Mouse (Mus musculus): ENCODE results near the gene Sobp. TPM values are rescaled to one million over a fixed set of nuclear protein-coding genes. Genes with fewer than 3 reads are reported as not detected.

Gene Sobp
- polyA plus RNA-seq, 1 experiment = 0.36 TPM

- no peaks in the 10 kb centered on the region for H3K27me3 ChIP-seq (ENCODE audit: control insufficient read depth, insufficient read depth, low read length, poor library complexity, severe bottlenecking)
- TF ChIP-seq POLR2A (IDR thresholded peaks at IDR 0.05; ENCODE audit: insufficient read depth, low read length) = no peak
- peak; percentile 85 for TF ChIP-seq EP300 (IDR thresholded peaks at IDR 0.05; ENCODE audit: insufficient read depth, low read depth, low read length)
- peaks cover 2% of the 10 kb centered on the region for H3K4me1 ChIP-seq (ENCODE audit: control insufficient read depth, insufficient read depth, low read length)
- peak overlapping the region; percentile 73 for H3K27ac ChIP-seq (ENCODE audit: insufficient read depth, low read length)
- no peak overlapping the region for H3K4me3 ChIP-seq (ENCODE audit: low read depth, low read length)
- H3K9me3 ChIP-seq (replicated peaks; ENCODE audit: control insufficient read depth, insufficient read depth, low read length, poor library complexity, severe bottlenecking) = no peaks in the 10 kb centered on the region
- no peaks in the 10 kb centered on the region for H3K36me3 ChIP-seq (ENCODE audit: control insufficient read depth, insufficient read depth, low read length, poor library complexity, severe bottlenecking)
- no peak overlapping the region for H3K9ac ChIP-seq (ENCODE audit: low read depth, poor library complexity, severe bottlenecking)
Measured at GRCm38 (mm10) chr10:43043351-43044209, 130.8 kb downstream of the Sobp start.

- Histone ChIP-seq H3K4me1 (ENCODE audit: control insufficient read depth, insufficient read depth, low read length) (peaks cover 2% of the 10 kb centered on the region), H3K9me3 (replicated peaks; ENCODE audit: control insufficient read depth, insufficient read depth, low read length, poor library complexity, severe bottlenecking) (no peaks in the 10 kb centered on the region), H3K9ac (ENCODE audit: low read depth, poor library complexity, severe bottlenecking) (no peak overlapping the region), H3K27ac (ENCODE audit: insufficient read depth, low read length) (peak overlapping the region; percentile 73), H3K36me3 (ENCODE audit: control insufficient read depth, insufficient read depth, low read length, poor library complexity, severe bottlenecking) (no peaks in the 10 kb centered on the region), H3K4me3 (ENCODE audit: low read depth, low read length) (no peak overlapping the region), H3K27me3 (ENCODE audit: control insufficient read depth, insufficient read depth, low read length, poor library complexity, severe bottlenecking) (no peaks in the 10 kb centered on the region)
- no peak for TF ChIP-seq EP300 (IDR thresholded peaks at IDR 0.05; ENCODE audit: insufficient read depth, low read depth, low read length)
- TF ChIP-seq CTCF (IDR thresholded peaks at IDR 0.05; ENCODE audit: low read depth, low read length) = no peak
- no peak for TF ChIP-seq POLR2A (IDR thresholded peaks at IDR 0.05; ENCODE audit: insufficient read depth, low read length)
Measured at GRCm38 (mm10) chr10:43042591-43043327, 131.6 kb downstream of the Sobp start.

GRCm38 (mm10) chr10:43041794-43042193, 132.5 kb downstream of the Sobp start:
- peaks cover 2% of the 10 kb centered on the region for H3K4me1 ChIP-seq (ENCODE audit: control insufficient read depth, insufficient read depth, low read length)
- no peak overlapping the region for H3K4me3 ChIP-seq (ENCODE audit: low read depth, low read length)
- TF ChIP-seq CTCF (IDR thresholded peaks at IDR 0.05; ENCODE audit: low read depth, low read length) = no peak
- no peak for TF ChIP-seq EP300 (IDR thresholded peaks at IDR 0.05; ENCODE audit: insufficient read depth, low read depth, low read length)
- TF ChIP-seq POLR2A (IDR thresholded peaks at IDR 0.05; ENCODE audit: insufficient read depth, low read length) = no peak

GRCm38 (mm10) chr10:43037455-43037793, 136.9 kb downstream of the Sobp start:
- H3K9ac ChIP-seq (ENCODE audit: low read depth, poor library complexity, severe bottlenecking) = no peak overlapping the region
- H3K36me3 ChIP-seq (ENCODE audit: control insufficient read depth, insufficient read depth, low read length, poor library complexity, severe bottlenecking) = no peaks in the 10 kb centered on the region
- H3K4me1 ChIP-seq (ENCODE audit: control insufficient read depth, insufficient read depth, low read length) = no peaks in the 10 kb centered on the region
- no peaks in the 10 kb centered on the region for H3K9me3 ChIP-seq (replicated peaks; ENCODE audit: control insufficient read depth, insufficient read depth, low read length, poor library complexity, severe bottlenecking)
- H3K27me3 ChIP-seq (ENCODE audit: control insufficient read depth, insufficient read depth, low read length, poor library complexity, severe bottlenecking) = no peaks in the 10 kb centered on the region
- TF ChIP-seq EP300 (IDR thresholded peaks at IDR 0.05; ENCODE audit: insufficient read depth, low read depth, low read length) (no peak), CTCF (IDR thresholded peaks at IDR 0.05; ENCODE audit: low read depth, low read length) (no peak), POLR2A (IDR thresholded peaks at IDR 0.05; ENCODE audit: insufficient read depth, low read length) (no peak)
- H3K27ac ChIP-seq (ENCODE audit: insufficient read depth, low read length) = no peak overlapping the region
- no peak overlapping the region for H3K4me3 ChIP-seq (ENCODE audit: low read depth, low read length)

More at GRCm38 (mm10) chr10:43041794-43042193, 132.5 kb downstream of the Sobp start:
- H3K9me3 ChIP-seq (replicated peaks; ENCODE audit: control insufficient read depth, insufficient read depth, low read length, poor library complexity, severe bottlenecking) = no peaks in the 10 kb centered on the region
- H3K9ac ChIP-seq (ENCODE audit: low read depth, poor library complexity, severe bottlenecking) = no peak overlapping the region
- no peaks in the 10 kb centered on the region for H3K36me3 ChIP-seq (ENCODE audit: control insufficient read depth, insufficient read depth, low read length, poor library complexity, severe bottlenecking)
- no peak overlapping the region for H3K27ac ChIP-seq (ENCODE audit: insufficient read depth, low read length)
- H3K27me3 ChIP-seq (ENCODE audit: control insufficient read depth, insufficient read depth, low read length, poor library complexity, severe bottlenecking) = no peaks in the 10 kb centered on the region

- H3K36me3 ChIP-seq (ENCODE audit: control insufficient read depth, insufficient read depth, low read length, poor library complexity, severe bottlenecking) = no peaks in the 10 kb centered on the region
- no peaks in the 10 kb centered on the region for H3K4me1 ChIP-seq (ENCODE audit: control insufficient read depth, insufficient read depth, low read length)
Measured at GRCm38 (mm10) chr10:43036646-43037454, 137.5 kb downstream of the Sobp start.

More at GRCm38 (mm10) chr10:43036646-43037454, 137.5 kb downstream of the Sobp start:
- H3K4me3 ChIP-seq (ENCODE audit: low read depth, low read length) = no peak overlapping the region
- no peak for TF ChIP-seq CTCF (IDR thresholded peaks at IDR 0.05; ENCODE audit: low read depth, low read length)
- TF ChIP-seq EP300 (IDR thresholded peaks at IDR 0.05; ENCODE audit: insufficient read depth, low read depth, low read length) = no peak
- no peak for TF ChIP-seq POLR2A (IDR thresholded peaks at IDR 0.05; ENCODE audit: insufficient read depth, low read length)
- no peaks in the 10 kb centered on the region for H3K9me3 ChIP-seq (replicated peaks; ENCODE audit: control insufficient read depth, insufficient read depth, low read length, poor library complexity, severe bottlenecking)
- H3K9ac ChIP-seq (ENCODE audit: low read depth, poor library complexity, severe bottlenecking) = no peak overlapping the region
- no peaks in the 10 kb centered on the region for H3K27me3 ChIP-seq (ENCODE audit: control insufficient read depth, insufficient read depth, low read length, poor library complexity, severe bottlenecking)
- no peak overlapping the region for H3K27ac ChIP-seq (ENCODE audit: insufficient read depth, low read length)
